Mouse (Mus musculus): ENCODE measurements around the gene Dnmt3b. TPM values are rescaled to one million over a fixed set of nuclear protein-coding genes. Genes with fewer than 3 reads are reported as not detected.
"Not testable (repeated sequence)": the region's sequence is repeated elsewhere in the genome, so short reads cannot be mapped to it uniquely, and the experiment has no call there.

Dnmt3b gene
- polyA plus RNA-seq, 1 experiment from 2014 or later = 15.0 TPM

- Histone ChIP-seq H3K4me2 (ENCODE audit: low read depth, low read length) (no peak overlapping the region), H3K9ac (replicated peaks; ENCODE audit: low read length) (no peak overlapping the region), H3K9me3 (replicated peaks; ENCODE audit: control insufficient read depth, low read length) (no peaks in the 10 kb centered on the region), H3K27ac (replicated peaks; ENCODE audit: low read depth, low read length) (no peak overlapping the region), H3K36me3 (replicated peaks; ENCODE audit: control insufficient read depth, insufficient read depth, low read depth, low read length) (no peaks in the 10 kb centered on the region; the same call in 1 of the 2 replicates), H3K4me3 (ENCODE audit: low read depth, low read length) (no peak overlapping the region), H3K4me1 (ENCODE audit: control insufficient read depth, insufficient read depth, low read length) (no peaks in the 10 kb centered on the region), H3K27me3 (ENCODE audit: control insufficient read depth, insufficient read depth, low read length) (no peaks in the 10 kb centered on the region)
- ATAC-seq (replicated peaks; ENCODE audit: insufficient number of reproducible peaks, low FRiP score, low TSS enrichment, low read depth) (no peak), DNase-seq (ENCODE audit: low spot score) (no peak)
- 82% methylated on average over 2 of the region's 2 CpGs for WGBS
These were observed 23.4 kb downstream of the Dnmt3b start for GRCm38 (mm10) chr2:153672619-153673018.

DNA sequence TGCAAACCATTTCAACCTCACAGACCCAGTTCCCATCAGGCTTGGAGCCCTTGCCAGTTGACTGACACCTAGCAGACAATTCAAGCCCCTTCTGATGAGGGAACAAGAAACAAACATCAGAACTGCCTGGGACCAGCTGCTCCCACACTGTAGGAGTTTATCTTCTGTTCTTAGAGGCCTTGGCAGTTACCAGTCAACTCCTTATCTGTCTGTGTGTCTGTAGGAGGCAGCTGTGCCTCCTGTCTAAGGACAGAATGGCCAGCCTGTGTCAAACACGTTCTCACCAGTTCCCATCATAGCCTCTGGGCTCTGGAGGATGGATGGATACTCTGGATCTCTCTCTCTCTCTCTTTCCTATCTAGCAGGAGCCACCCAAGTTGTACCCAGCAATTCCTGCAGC, 26.1 kb downstream of the Dnmt3b start:
- ATAC-seq (replicated peaks; ENCODE audit: insufficient number of reproducible peaks, low FRiP score, low TSS enrichment, low read depth); H3K4me3 ChIP-seq (ENCODE audit: low read depth, low read length); H3K27me3 ChIP-seq (ENCODE audit: control insufficient read depth, insufficient read depth, low read length); H3K4me1 ChIP-seq (ENCODE audit: control insufficient read depth, insufficient read depth, low read length); DNase-seq (ENCODE audit: low spot score); H3K9me3 ChIP-seq (replicated peaks; ENCODE audit: control insufficient read depth, low read length); H3K36me3 ChIP-seq (replicated peaks; ENCODE audit: control insufficient read depth, insufficient read depth, low read depth, low read length); H3K9ac ChIP-seq (replicated peaks; ENCODE audit: low read length); H3K27ac ChIP-seq (replicated peaks; ENCODE audit: low read depth, low read length); H3K4me2 ChIP-seq (ENCODE audit: low read depth, low read length): not testable (repeated sequence)
- 75% methylated on average over 1 of the region's 1 CpGs for WGBS

DNA sequence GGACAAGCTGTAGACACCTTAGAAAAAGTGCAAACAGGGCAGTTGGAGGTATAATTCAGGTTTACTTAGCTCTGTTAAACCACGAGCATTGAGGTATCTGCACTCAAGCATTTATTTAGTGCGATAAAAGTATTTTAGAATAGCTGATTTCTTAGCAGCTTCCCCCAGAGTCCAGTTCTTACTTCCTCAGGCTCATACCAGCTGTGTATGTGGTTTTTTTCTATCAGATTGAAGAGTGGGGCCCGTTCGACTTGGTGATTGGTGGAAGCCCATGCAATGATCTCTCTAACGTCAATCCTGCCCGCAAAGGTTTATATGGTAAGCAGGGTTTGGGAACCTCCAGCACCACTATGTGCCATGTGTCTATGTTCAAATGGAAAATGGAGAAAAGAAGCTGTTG, 27.7 kb downstream of the Dnmt3b start:
- no peak overlapping the region for H3K4me2 ChIP-seq (ENCODE audit: low read depth, low read length)
- H3K4me1 ChIP-seq (ENCODE audit: control insufficient read depth, insufficient read depth, low read length) = no peaks in the 10 kb centered on the region
- H3K36me3 ChIP-seq (replicated peaks; ENCODE audit: control insufficient read depth, insufficient read depth, low read depth, low read length) = no peaks in the 10 kb centered on the region; the same call in 1 of the 2 replicates
- no peak for DNase-seq (ENCODE audit: low spot score)
- no peak overlapping the region for H3K27ac ChIP-seq (replicated peaks; ENCODE audit: low read depth, low read length)
- WGBS = 95% methylated on average over 6 of the region's 6 CpGs
- no peak for ATAC-seq (replicated peaks; ENCODE audit: insufficient number of reproducible peaks, low FRiP score, low TSS enrichment, low read depth)
- H3K9me3 ChIP-seq (replicated peaks; ENCODE audit: control insufficient read depth, low read length) = no peaks in the 10 kb centered on the region
- H3K9ac ChIP-seq (replicated peaks; ENCODE audit: low read length) = no peak overlapping the region
- no peaks in the 10 kb centered on the region for H3K27me3 ChIP-seq (ENCODE audit: control insufficient read depth, insufficient read depth, low read length)
- no peak overlapping the region for H3K4me3 ChIP-seq (ENCODE audit: low read depth, low read length)

- H3K36me3 ChIP-seq (replicated peaks; ENCODE audit: control insufficient read depth, insufficient read depth, low read depth, low read length) = no peaks in the 10 kb centered on the region; the same call in 1 of the 2 replicates
- H3K4me2 ChIP-seq (ENCODE audit: low read depth, low read length) = no peak overlapping the region
- H3K27ac ChIP-seq (replicated peaks; ENCODE audit: low read depth, low read length) = no peak overlapping the region
- WGBS = 84% methylated on average over 7 of the region's 7 CpGs
- no peak overlapping the region for H3K4me3 ChIP-seq (ENCODE audit: low read depth, low read length)
- no peak for DNase-seq (ENCODE audit: low spot score)
- no peaks in the 10 kb centered on the region for H3K27me3 ChIP-seq (ENCODE audit: control insufficient read depth, insufficient read depth, low read length)
- no peaks in the 10 kb centered on the region for H3K4me1 ChIP-seq (ENCODE audit: control insufficient read depth, insufficient read depth, low read length)
- no peak for ATAC-seq (replicated peaks; ENCODE audit: insufficient number of reproducible peaks, low FRiP score, low TSS enrichment, low read depth)
- no peak overlapping the region for H3K9ac ChIP-seq (replicated peaks; ENCODE audit: low read length)
- no peaks in the 10 kb centered on the region for H3K9me3 ChIP-seq (replicated peaks; ENCODE audit: control insufficient read depth, low read length)
These were observed 28.3 kb downstream of the Dnmt3b start for GRCm38 (mm10) chr2:153677550-153677949.

DNA sequence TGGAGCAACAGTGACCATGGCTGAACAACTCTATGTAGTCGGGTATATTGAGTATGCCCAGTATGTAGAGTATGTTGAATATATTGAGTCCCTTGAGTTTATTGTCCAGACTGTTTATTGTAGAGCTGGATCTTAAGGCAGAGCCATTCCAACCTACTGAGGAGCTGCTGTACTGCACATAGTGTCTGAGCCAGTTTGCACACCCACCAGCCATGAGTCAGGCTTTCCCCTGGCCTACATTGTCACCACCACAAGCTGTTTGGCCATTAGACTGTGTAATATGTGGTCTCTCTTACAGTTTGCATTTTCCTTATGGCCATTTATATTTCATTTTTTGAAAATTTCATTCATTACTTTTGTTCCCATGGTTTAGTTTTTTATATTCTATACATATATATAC, 30.7 kb downstream of the Dnmt3b start:
- Histone ChIP-seq H3K4me2 (ENCODE audit: low read depth, low read length) (no peak overlapping the region), H3K9ac (replicated peaks; ENCODE audit: low read length) (no peak overlapping the region), H3K27ac (replicated peaks; ENCODE audit: low read depth, low read length) (no peak overlapping the region), H3K36me3 (replicated peaks; ENCODE audit: control insufficient read depth, insufficient read depth, low read depth, low read length) (no peaks in the 10 kb centered on the region; the same call in 1 of the 2 replicates), H3K27me3 (ENCODE audit: control insufficient read depth, insufficient read depth, low read length) (no peaks in the 10 kb centered on the region), H3K4me1 (ENCODE audit: control insufficient read depth, insufficient read depth, low read length) (no peaks in the 10 kb centered on the region), H3K9me3 (replicated peaks; ENCODE audit: control insufficient read depth, low read length) (no peaks in the 10 kb centered on the region), H3K4me3 (ENCODE audit: low read depth, low read length) (no peak overlapping the region)
- DNase-seq (ENCODE audit: low spot score) (no peak), ATAC-seq (replicated peaks; ENCODE audit: insufficient number of reproducible peaks, low FRiP score, low TSS enrichment, low read depth) (no peak)
- WGBS = 85% methylated on average over 1 of the region's 1 CpGs

DNA sequence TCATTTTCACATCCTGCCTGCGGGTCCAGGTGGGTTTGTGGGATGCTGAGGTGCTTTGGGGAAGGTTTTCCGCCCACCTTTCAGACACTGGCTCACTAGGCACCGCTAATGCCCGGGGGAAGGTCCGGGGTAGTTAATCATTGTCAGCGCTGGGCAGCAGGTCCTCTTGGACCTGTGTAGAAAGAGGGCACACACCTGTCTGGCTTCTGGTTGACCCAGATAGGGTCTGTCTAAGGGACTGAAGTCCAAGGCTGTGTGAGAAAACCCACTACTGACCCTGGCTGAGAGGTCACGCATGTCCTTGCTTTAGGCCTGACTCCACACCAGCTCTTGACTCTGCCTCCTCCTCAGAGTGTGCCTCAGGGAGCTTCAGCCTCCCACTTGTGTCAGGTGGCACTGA, 44.2 kb downstream of the Dnmt3b start:
- not testable (repeated sequence) for H3K27me3 ChIP-seq (ENCODE audit: control insufficient read depth, insufficient read depth, low read length); H3K9ac ChIP-seq (replicated peaks; ENCODE audit: low read length); H3K4me2 ChIP-seq (ENCODE audit: low read depth, low read length); DNase-seq (ENCODE audit: low spot score); ATAC-seq (replicated peaks; ENCODE audit: insufficient number of reproducible peaks, low FRiP score, low TSS enrichment, low read depth); H3K27ac ChIP-seq (replicated peaks; ENCODE audit: low read depth, low read length); H3K9me3 ChIP-seq (replicated peaks; ENCODE audit: control insufficient read depth, low read length); H3K36me3 ChIP-seq (replicated peaks; ENCODE audit: control insufficient read depth, insufficient read depth, low read depth, low read length); H3K4me3 ChIP-seq (ENCODE audit: low read depth, low read length); H3K4me1 ChIP-seq (ENCODE audit: control insufficient read depth, insufficient read depth, low read length)
- 83% methylated on average over 5 of the region's 7 CpGs for WGBS

GRCm38 (mm10) chr2:153694462-153695085, 45.3 kb downstream of the Dnmt3b start:
- peak; percentile 40 for DNase-seq (ENCODE audit: low spot score)

DNA sequence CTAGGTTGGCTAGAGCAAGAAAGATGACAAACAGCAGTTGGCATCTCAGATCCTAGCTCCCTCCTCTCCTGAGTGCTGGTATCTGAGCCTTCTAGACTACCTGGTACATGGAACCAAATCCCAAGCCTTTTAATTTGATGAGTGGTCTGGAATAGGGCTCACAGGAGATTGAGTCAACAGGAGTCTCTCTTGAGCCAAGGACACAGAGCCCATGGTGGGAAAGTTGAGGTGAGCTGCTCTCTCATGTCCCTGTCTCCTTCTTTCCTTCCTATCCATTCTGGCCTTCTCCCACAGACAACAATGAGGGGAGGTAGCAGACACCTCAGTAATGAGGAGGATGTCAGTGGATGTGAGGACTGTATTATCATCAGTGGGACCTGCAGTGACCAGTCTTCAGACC, 47.1 kb downstream of the Dnmt3b start, which contains the start of gene Dnmt3c:
Gene Dnmt3c, plus strand, starts transcription at position 301 of the 400 bp plus-strand sequence.
- Histone ChIP-seq H3K36me3 (replicated peaks; ENCODE audit: control insufficient read depth, insufficient read depth, low read depth, low read length) (no peaks in the 10 kb centered on the region), H3K27ac (replicated peaks; ENCODE audit: low read depth, low read length) (no peak within 1 kb of the TSS)
- ATAC-seq (replicated peaks; ENCODE audit: insufficient number of reproducible peaks, low FRiP score, low TSS enrichment, low read depth) = no peak

More at GRCm38 (mm10) chr2:153694462-153695085, 45.3 kb downstream of the Dnmt3b start:
- WGBS = 65% methylated on average over 19 of the region's 19 CpGs
- H3K4me2 ChIP-seq (ENCODE audit: low read depth, low read length) = no peak overlapping the region
- H3K36me3 ChIP-seq (replicated peaks; ENCODE audit: control insufficient read depth, insufficient read depth, low read depth, low read length) = no peaks in the 10 kb centered on the region
- no peak for ATAC-seq (replicated peaks; ENCODE audit: insufficient number of reproducible peaks, low FRiP score, low TSS enrichment, low read depth)
- H3K4me1 ChIP-seq (ENCODE audit: control insufficient read depth, insufficient read depth, low read length) = no peaks in the 10 kb centered on the region
- H3K27me3 ChIP-seq (ENCODE audit: control insufficient read depth, insufficient read depth, low read length) = no peaks in the 10 kb centered on the region
- no peak overlapping the region for H3K9ac ChIP-seq (replicated peaks; ENCODE audit: low read length)
- no peak overlapping the region for H3K4me3 ChIP-seq (ENCODE audit: low read depth, low read length)
- H3K9me3 ChIP-seq (replicated peaks; ENCODE audit: control insufficient read depth, low read length) = no peaks in the 10 kb centered on the region
- H3K27ac ChIP-seq (replicated peaks; ENCODE audit: low read depth, low read length) = no peak overlapping the region

More for the DNA sequence above, 47.1 kb downstream of the Dnmt3b start, which contains the start of gene Dnmt3c:
- H3K9ac ChIP-seq (replicated peaks; ENCODE audit: low read length) = no peak within 1 kb of the TSS
- DNase-seq (ENCODE audit: low spot score) = no peak
- H3K9me3 ChIP-seq (replicated peaks; ENCODE audit: control insufficient read depth, low read length) = no peaks in the 10 kb centered on the region
- no peaks in the 10 kb centered on the region for H3K4me1 ChIP-seq (ENCODE audit: control insufficient read depth, insufficient read depth, low read length)
- no peak within 1 kb of the TSS for H3K4me3 ChIP-seq (ENCODE audit: low read depth, low read length)
- no peaks in the 10 kb centered on the region for H3K27me3 ChIP-seq (ENCODE audit: control insufficient read depth, insufficient read depth, low read length)
- no peak within 1 kb of the TSS for H3K4me2 ChIP-seq (ENCODE audit: low read depth, low read length)

All from embryonic facial prominence, embryonic 11.5 days (tissue).